Mouse (Mus musculus) C2C12 (cell line): ENCODE measurements around the gene Defb20. TPM values are rescaled to one million over a fixed set of nuclear protein-coding genes. Genes with fewer than 3 reads are reported as not detected.

ENCODE experiments used
- H3K27me3 ChIP-seq: one replicate; pipeline ENCODE4 v1.6.1; 2011; ENCODE audit not compliant: control insufficient read depth, insufficient read depth, insufficient read length
- H3K36me3 ChIP-seq: one replicate; pipeline ENCODE4 v1.6.1; 2011; ENCODE audit not compliant: control insufficient read depth, insufficient read depth
- H3K4me3 ChIP-seq: one replicate; pipeline ENCODE4 v1.5.1; 2011; ENCODE audit warnings: mild to moderate bottlenecking, control low read depth; ENCODE audit not compliant: poor library complexity, insufficient read depth, severe bottlenecking
- H3K79me2 ChIP-seq: one replicate; pipeline ENCODE4 v1.6.1; 2011; ENCODE audit not compliant: control insufficient read depth, insufficient read depth
- H3K79me3 ChIP-seq: one replicate; pipeline ENCODE4 v1.6.1; 2011; ENCODE audit warnings: low read depth, control low read depth
- H3ac ChIP-seq: one replicate; pipeline ENCODE3; 2011; ENCODE audit warnings: low read depth; ENCODE audit not compliant: control insufficient read depth, insufficient read length
- CEBPB ChIP-seq: IDR thresholded peaks from one replicate; pipeline ENCODE4 v1.6.1; 2011; ENCODE audit warnings: low read depth, mild to moderate bottlenecking, control low read depth, moderate library complexity
- CTCF ChIP-seq: IDR thresholded peaks from one replicate; pipeline ENCODE4 v1.5.1; 2011; ENCODE audit not compliant: control insufficient read depth, insufficient read depth, insufficient read length
- FOSL1 ChIP-seq: IDR thresholded peaks from one replicate; pipeline ENCODE4 v1.8.0; 2011; ENCODE audit warnings: mild to moderate bottlenecking, low read length; ENCODE audit not compliant: poor library complexity, insufficient read depth, severe bottlenecking
- MAX ChIP-seq: IDR thresholded peaks from one replicate; pipeline ENCODE4 v1.6.1; 2011; ENCODE audit warnings: mild to moderate bottlenecking, control low read depth
- MYOD1 ChIP-seq: IDR thresholded peaks from one replicate; pipeline ENCODE4 v1.6.1; 2011; ENCODE audit warnings: low read depth; ENCODE audit not compliant: control insufficient read depth, insufficient read length
- MYOG ChIP-seq: IDR thresholded peaks from one replicate; pipeline ENCODE4 v1.6.1; 2011; ENCODE audit not compliant: control insufficient read depth, insufficient read length; ENCODE audit errors: extremely low read depth
- USF1 ChIP-seq: IDR thresholded peaks from one replicate; pipeline ENCODE4 v1.6.1; 2011; ENCODE audit warnings: low read depth, mild to moderate bottlenecking, control low read depth, moderate library complexity
- polyA plus RNA-seq: library from polyadenylated mRNA; unstranded; fragments of >200 nt; fragmentation: generic; extraction: Trizol; gene quantifications from one replicate; pipeline ENCODE4 v1.2.1, GENCODE M21; 2012; ENCODE audit warnings: missing spikeins

Defb20 gene
- polyA plus RNA-seq, 1 experiment: not detected

DNA sequence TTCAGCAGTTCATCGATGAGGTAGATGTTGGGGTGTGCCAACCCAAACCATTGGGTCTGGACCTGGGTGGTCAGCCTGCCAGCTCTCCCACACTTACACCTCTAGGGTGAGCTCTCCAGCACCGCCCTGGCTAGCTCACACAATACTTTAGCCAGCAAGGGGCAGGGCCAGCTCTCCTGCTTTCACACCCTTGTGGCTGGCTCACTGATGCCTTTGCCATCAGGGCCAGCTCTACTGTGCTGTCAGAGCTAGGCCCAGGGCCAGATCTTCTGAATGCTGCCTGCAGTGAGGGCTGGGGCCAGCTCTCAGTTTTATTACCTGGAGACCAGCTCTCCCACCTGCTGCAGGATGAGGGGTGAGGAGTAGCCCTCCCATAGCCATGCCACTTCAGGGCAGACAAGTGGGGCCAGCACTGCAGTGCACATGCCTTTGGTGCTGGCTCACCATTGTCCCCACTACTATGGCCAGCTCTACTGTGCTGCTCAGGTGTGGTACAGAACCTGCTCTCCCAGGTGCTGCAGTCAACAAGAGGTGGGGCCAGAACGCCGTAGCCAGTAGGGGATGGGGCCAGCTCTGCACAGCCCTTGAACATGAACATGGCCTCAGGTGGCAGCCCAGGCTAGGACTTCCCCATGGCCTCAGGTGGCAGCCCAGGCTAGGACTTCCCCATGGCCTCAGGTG lies 24.6 kb upstream of the Defb20 start:
- Histone ChIP-seq H3K27me3 (peaks cover 3% of the 10 kb centered on the region), H3K36me3 (no peaks in the 10 kb centered on the region), H3K79me3 (no peaks in the 10 kb centered on the region), H3ac (no peak overlapping the region), H3K4me3 (no peak overlapping the region), H3K79me2 (no peaks in the 10 kb centered on the region)
- TF ChIP-seq MAX (no peak), MYOD1 (no peak), CEBPB (no peak), FOSL1 (no peak)

DNA sequence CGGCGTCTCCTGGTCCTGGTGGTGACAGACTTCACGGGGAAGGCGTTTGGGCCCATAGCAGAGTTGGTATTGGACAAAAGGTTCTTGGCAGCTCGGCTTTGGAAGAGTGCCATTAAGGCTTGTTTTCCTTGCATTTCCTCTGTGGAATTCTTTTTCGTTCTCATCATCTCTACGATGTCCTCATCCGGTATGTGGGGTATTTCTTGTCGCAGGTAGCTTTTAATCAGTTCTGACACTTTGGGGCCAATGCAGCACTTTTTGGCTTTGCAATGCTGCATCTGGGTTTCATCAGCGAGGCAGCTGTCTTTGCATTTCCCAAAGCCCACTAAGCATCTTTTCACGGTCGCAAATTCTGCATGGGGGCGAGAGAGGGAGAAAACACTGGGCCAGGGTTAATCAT lies 17.6 kb upstream of the Defb20 start:
- Histone ChIP-seq H3K36me3 (no peaks in the 10 kb centered on the region), H3K27me3 (peaks cover 19% of the 10 kb centered on the region), H3K79me2 (no peaks in the 10 kb centered on the region), H3K4me3 (no peak overlapping the region), H3ac (no peak overlapping the region), H3K79me3 (no peaks in the 10 kb centered on the region)
- TF ChIP-seq FOSL1: no peak

DNA sequence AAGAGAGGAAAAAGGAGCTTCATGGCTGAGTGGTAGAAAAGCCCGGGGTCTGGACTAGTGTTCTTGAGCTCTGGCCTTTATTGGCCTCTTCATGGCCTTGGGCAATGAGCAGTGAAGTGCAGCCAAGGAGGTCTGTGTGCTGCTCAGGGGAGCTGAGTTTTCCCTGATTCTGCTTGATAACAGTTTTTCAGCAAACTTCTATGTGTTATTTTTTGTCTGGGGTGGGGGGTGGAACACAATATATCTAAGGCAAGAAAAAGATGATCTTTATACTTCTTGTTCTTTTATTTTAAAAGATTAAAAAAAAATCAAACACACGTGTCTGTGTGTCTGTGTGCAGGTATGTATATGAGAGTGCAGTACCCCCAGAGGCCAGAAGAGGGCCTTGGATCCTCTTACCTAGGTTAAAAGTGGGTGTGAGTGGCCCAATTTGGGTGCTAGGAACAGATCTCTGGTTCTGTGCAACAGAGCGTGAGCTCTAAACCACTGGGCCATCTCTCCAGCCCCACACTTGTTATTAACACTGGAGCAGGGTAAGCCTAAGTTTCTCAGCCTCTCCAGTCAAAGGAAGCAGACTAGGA lies 12.2 kb upstream of the Defb20 start, which contains the start of gene Defb23:
TSS of gene Defb23 (minus strand) at position 51 of the 581 bp plus-strand sequence.
- H3K79me3 ChIP-seq: no peaks in the 10 kb centered on the region
- no peak for TF ChIP-seq USF1
- no peak for TF ChIP-seq FOSL1
- H3K79me2 ChIP-seq: no peaks in the 10 kb centered on the region
- H3ac ChIP-seq: no peak within 1 kb of the TSS
- peaks cover 6% of the 10 kb centered on the region for H3K27me3 ChIP-seq
- no peaks in the 10 kb centered on the region for H3K36me3 ChIP-seq
- no peak within 1 kb of the TSS for H3K4me3 ChIP-seq

DNA sequence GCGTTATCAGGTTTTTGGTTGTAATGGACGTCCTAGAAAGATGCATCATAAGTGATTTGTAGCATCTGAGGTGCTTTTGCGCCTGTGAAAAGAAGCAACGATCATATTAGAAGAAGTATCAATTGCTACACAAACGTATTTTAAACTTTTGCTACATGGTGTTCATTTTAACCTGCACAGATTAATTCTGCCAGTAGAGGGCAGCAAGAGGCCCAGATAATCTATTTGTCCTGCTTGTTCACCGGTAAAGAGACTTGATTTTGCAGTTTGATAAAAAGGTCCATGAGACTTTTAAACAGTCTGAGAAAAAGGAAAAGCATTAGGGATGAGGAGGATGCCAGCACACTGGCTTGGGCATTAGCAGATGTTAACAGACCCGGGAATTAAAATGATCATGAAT lies 5.9 kb upstream of the Defb20 start:
- H3K36me3 ChIP-seq: no peaks in the 10 kb centered on the region
- TF ChIP-seq MYOG: no peak
- no peak overlapping the region for H3ac ChIP-seq
- no peaks in the 10 kb centered on the region for H3K79me3 ChIP-seq
- no peaks in the 10 kb centered on the region for H3K79me2 ChIP-seq
- no peak overlapping the region for H3K4me3 ChIP-seq
- no peaks in the 10 kb centered on the region for H3K27me3 ChIP-seq

DNA sequence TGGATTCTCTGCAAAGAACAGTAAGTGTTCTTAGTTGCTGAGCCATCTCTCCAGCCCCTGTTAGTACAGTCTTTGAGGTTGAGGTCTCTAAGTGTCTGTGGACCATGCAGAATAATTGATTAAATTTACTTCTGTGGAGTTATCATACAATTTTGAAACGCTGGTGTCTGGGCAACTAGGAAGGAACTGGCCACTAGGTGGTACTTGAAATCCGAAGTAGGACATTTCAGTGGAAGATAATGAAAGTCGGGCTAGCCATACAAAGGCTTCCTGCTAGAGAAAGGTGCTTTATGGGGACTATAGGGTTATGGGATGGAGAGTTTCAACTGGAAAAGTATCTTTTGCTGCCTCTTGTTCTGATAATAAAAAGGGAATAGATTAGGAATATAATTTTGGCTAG lies 4.4 kb upstream of the Defb20 start:
- Histone ChIP-seq H3K27me3 (no peaks in the 10 kb centered on the region), H3K79me3 (no peaks in the 10 kb centered on the region), H3K4me3 (no peak overlapping the region), H3K79me2 (no peaks in the 10 kb centered on the region), H3K36me3 (no peaks in the 10 kb centered on the region), H3ac (no peak overlapping the region)
- TF ChIP-seq MYOG: no peak
- TF ChIP-seq USF1: no peak
- no peak for TF ChIP-seq MAX
- no peak for TF ChIP-seq FOSL1
- no peak for TF ChIP-seq CEBPB
- TF ChIP-seq CTCF: no peak
- no peak for TF ChIP-seq MYOD1

DNA sequence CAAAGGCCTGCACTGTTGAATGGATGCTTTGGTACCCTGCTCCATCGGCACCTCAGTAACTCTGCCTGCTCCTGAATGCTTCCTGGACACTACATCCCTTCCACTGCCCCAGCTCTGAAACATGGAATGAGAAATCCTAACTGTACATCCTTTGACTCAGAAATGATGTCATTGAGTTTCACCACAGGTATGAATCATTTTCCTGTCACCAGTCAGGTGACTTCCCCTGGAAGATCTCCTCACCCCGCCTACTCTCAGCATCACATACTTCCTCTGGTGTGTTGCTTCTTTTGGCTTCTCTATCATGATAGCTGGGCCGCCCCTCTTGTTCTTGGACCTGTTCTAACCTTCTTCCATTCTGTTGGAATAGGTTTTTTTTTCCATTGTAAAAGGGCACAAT lies 4.0 kb downstream of the Defb20 start:
- Histone ChIP-seq H3K36me3 (no peaks in the 10 kb centered on the region), H3K4me3 (no peak overlapping the region), H3K79me3 (no peaks in the 10 kb centered on the region), H3K27me3 (no peaks in the 10 kb centered on the region), H3K79me2 (no peaks in the 10 kb centered on the region), H3ac (no peak overlapping the region)
- no peak for TF ChIP-seq MYOD1
- no peak for TF ChIP-seq MYOG
- TF ChIP-seq CTCF: no peak
- TF ChIP-seq FOSL1: no peak
- peak; percentile 86 for TF ChIP-seq USF1
- TF ChIP-seq MAX: no peak
- peak; percentile 59 for TF ChIP-seq CEBPB
